Mouse (Mus musculus) ES-Bruce4 (cell line): ENCODE data around the gene Ppm1m. TPM values are rescaled to one million over a fixed set of nuclear protein-coding genes. Genes with fewer than 3 reads are reported as not detected.
A peak's percentile ranks its signal among the peaks of the same experiment; 100 is the strongest.

Experiments
- H3K27ac ChIP-seq: 2 replicates; pipeline ENCODE4 v1.5.1; 2012; ENCODE audit warnings: low read length, inconsistent platforms; ENCODE audit not compliant: insufficient read depth
- H3K27me3 ChIP-seq: 2 replicates; pipeline ENCODE4 v1.6.1; 2012; ENCODE audit warnings: mild to moderate bottlenecking, low read length, inconsistent platforms; ENCODE audit not compliant: control insufficient read depth, poor library complexity, insufficient read depth, severe bottlenecking
- H3K36me3 ChIP-seq: 2 replicates; pipeline ENCODE4 v1.6.1; 2012; ENCODE audit warnings: inconsistent platforms, mild to moderate bottlenecking, low read length, moderate library complexity; ENCODE audit not compliant: control insufficient read depth, poor library complexity, insufficient read depth, severe bottlenecking
- H3K4me1 ChIP-seq: one replicate; pipeline ENCODE4 v1.8.1; 2011; ENCODE audit warnings: low read length; ENCODE audit not compliant: control insufficient read depth, insufficient read depth
- H3K4me3 ChIP-seq: 2 replicates; pipeline ENCODE4 v1.5.1; 2011; ENCODE audit warnings: low read depth, mild to moderate bottlenecking, low read length
- H3K9ac ChIP-seq: 2 replicates; pipeline ENCODE4 v1.6.1; 2012; ENCODE audit warnings: low read depth, mild to moderate bottlenecking, inconsistent platforms; ENCODE audit not compliant: poor library complexity, severe bottlenecking
- H3K9me3 ChIP-seq: replicated peaks from 2 replicates; pipeline ENCODE4 v1.6.1; 2012; ENCODE audit warnings: mild to moderate bottlenecking, low read length, inconsistent platforms; ENCODE audit not compliant: control insufficient read depth, poor library complexity, insufficient read depth, severe bottlenecking
- CTCF ChIP-seq: IDR thresholded peaks from one replicate; pipeline ENCODE4 v1.8.1; 2011; ENCODE audit warnings: low read depth, low read length
- EP300 ChIP-seq: IDR thresholded peaks from 2 replicates; pipeline ENCODE4 v1.6.1; 2011; ENCODE audit warnings: low read depth, low read length; ENCODE audit not compliant: insufficient read depth
- POLR2A ChIP-seq: IDR thresholded peaks from one replicate; pipeline ENCODE4 v1.8.1; 2011; ENCODE audit warnings: low read length; ENCODE audit not compliant: insufficient read depth
- polyA plus RNA-seq: library from polyadenylated mRNA; stranded (reverse); fragments of >200 nt; gene quantifications from 2 replicates; pipeline ENCODE4 v1.2.4, GENCODE M21; 2011; ENCODE audit warnings: low read depth; ENCODE audit not compliant: missing spikeins, insufficient read depth, insufficient read length

Ppm1m gene
- polyA plus RNA-seq, 1 experiment, result 23.4 TPM

DNA sequence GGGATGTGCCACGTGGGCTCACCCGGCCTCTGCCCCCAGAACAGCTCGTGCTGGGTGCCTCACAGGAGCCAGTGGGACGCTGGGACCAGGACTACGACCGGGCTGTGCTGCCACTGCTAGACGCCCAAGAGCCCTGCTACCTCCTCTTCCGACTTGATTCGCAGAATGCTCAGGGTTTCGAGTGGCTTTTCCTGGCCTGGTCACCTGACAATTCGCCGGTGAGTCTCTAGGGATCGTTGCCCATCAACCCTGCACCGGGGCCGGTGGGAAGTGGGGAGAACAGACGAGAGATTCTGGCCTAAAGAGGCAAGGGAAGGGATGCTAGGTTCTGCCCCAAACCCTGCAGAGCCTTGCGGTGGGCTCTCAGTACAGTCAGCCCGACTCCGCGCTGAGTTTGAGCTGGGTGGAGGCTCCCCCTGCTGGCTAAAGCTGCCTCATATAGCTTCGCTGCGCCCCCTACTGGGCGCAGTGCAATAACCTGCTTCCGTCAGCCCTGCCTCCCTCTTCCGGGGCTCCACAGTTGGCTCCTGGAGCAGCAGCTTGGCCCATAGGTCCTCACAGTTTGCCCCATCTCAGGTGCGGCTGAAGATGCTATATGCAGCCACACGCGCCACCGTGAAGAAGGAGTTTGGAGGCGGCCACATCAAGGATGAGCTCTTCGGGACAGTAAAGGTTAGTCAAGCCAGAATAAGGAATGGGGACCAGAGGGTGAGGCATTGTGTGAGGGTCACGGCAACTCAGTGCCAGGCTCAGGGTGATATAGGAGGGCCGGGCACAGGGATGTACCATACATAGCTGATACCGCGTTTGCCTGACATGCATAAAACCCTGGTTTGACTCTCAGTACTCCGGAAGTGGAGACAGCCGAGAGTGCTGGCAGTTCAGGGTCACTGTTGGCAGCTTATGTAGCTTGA, 12.4 kb upstream of the Ppm1m start:
- Histone ChIP-seq H3K36me3 (peaks cover 14% of the 10 kb centered on the region), H3K4me1 (peaks cover 6% of the 10 kb centered on the region), H3K4me3 (peak overlapping the region; percentile 76), H3K27ac (peak overlapping the region; percentile 90), H3K27me3 (no peaks in the 10 kb centered on the region), H3K9me3 (no peaks in the 10 kb centered on the region), H3K9ac (peak overlapping the region; percentile 36)
- TF ChIP-seq CTCF (peak; percentile 100), POLR2A (no peak), EP300 (peak; percentile 54; the same call in 1 of the 2 replicates)

DNA sequence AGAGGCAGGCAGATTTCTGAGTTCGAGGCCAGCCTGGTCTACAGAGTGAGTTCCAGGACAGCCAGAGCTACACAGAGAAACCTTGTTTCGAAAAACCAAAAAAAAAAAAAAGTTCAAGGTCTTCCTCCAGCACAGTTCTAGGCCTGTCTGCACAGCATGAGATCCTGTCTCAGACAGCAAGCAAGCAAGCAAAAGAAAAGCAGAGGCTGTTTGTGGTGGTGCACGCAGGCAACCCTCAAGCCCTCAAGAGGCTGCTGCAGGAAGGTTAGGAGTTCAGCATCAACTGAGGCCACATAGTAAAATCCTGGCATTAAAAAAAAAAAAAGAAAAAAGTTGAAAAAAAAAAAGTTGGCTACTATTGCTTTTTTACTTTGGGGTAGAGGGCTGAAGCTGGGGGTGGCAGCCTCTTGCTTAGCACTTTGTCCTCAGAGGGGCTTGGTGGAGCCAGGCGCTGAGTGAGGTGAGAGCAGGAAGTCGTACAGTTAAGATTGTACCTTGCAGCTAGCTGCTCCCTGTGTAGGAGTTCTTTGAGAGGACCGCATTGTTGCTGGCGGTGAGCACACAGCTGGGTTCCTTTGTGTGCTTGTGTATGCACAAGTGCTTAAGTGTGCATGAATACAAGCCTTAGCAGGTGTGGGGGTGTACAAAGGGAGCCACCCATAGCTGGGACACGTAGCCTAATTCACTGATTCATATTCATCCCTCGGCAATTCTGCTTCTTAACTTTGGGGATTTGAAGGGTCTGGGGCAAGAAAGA, 11.5 kb upstream of the Ppm1m start:
- peaks cover 6% of the 10 kb centered on the region for H3K4me1 ChIP-seq
- no peaks in the 10 kb centered on the region for H3K9me3 ChIP-seq
- peak overlapping the region; percentile 76 for H3K4me3 ChIP-seq
- H3K9ac ChIP-seq, result peak overlapping the region; percentile 36
- TF ChIP-seq EP300 (peak; percentile 97), CTCF (no peak)
- peaks cover 14% of the 10 kb centered on the region for H3K36me3 ChIP-seq
- H3K27me3 ChIP-seq, result no peaks in the 10 kb centered on the region
- peak overlapping the region; percentile 90 for H3K27ac ChIP-seq

DNA sequence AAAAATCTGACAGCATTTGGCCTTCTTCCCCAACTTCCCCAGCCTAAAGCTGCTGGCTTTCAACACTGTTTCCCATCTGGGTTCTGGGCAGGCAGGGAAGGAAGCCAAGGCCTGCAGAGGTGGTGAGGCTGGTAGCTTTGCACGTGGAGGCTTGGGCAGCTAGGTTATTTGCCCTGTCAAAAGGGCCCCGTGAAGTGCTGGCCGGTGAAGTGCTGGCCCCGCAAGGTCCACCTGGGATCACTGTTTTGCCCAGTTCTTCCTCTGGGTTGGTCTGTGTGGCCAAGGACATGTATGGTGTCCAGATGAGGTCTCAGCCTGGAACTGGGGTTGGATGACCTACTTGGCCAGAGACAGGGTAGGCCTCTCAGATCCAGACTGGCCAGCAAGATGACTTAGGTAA, 10.4 kb upstream of the Ppm1m start:
- Histone ChIP-seq H3K9me3 (no peaks in the 10 kb centered on the region), H3K27me3 (no peaks in the 10 kb centered on the region), H3K4me1 (peaks cover 11% of the 10 kb centered on the region), H3K4me3 (no peak overlapping the region), H3K36me3 (peaks cover 14% of the 10 kb centered on the region), H3K9ac (no peak overlapping the region), H3K27ac (no peak overlapping the region; the same call in 1 of the 2 replicates)
- no peak for TF ChIP-seq CTCF
- no peak for TF ChIP-seq EP300
- no peak for TF ChIP-seq POLR2A

- Histone ChIP-seq H3K4me3 (no peak overlapping the region), H3K27ac (no peak overlapping the region), H3K36me3 (0 out of 2 replicates have a peak, but pooled peaks cover 3% of the 10 kb centered on the region), H3K27me3 (no peaks in the 10 kb centered on the region), H3K4me1 (peaks cover 15% of the 10 kb centered on the region), H3K9me3 (no peaks in the 10 kb centered on the region), H3K9ac (no peak overlapping the region)
- TF ChIP-seq CTCF (no peak), EP300 (no peak), POLR2A (no peak)
These were observed 8.6 kb upstream of the Ppm1m start for GRCm38 (mm10) chr9:106208181-106208580.

GRCm38 (mm10) chr9:106206515-106206914, 7.0 kb upstream of the Ppm1m start:
- Histone ChIP-seq H3K4me1 (peaks cover 11% of the 10 kb centered on the region), H3K27ac (no peak overlapping the region), H3K9ac (no peak overlapping the region), H3K9me3 (no peaks in the 10 kb centered on the region), H3K27me3 (no peaks in the 10 kb centered on the region), H3K4me3 (no peak overlapping the region), H3K36me3 (no peaks in the 10 kb centered on the region)
- TF ChIP-seq EP300, result no peak
- no peak for TF ChIP-seq CTCF
- TF ChIP-seq POLR2A, result no peak
